Mouse (Mus musculus): ENCODE measurements around the gene Tango2. TPM values are rescaled to one million over a fixed set of nuclear protein-coding genes. Genes with fewer than 3 reads are reported as not detected.

Tango2 gene
- polyA plus RNA-seq (2014; fragmentation: Illumina TruSeq; extraction: RNeasy Lipid Tissue Mini Kit (QIAGEN cat#74804); ENCODE audit: low read depth, low replicate concordance): 11.3 TPM

DNA sequence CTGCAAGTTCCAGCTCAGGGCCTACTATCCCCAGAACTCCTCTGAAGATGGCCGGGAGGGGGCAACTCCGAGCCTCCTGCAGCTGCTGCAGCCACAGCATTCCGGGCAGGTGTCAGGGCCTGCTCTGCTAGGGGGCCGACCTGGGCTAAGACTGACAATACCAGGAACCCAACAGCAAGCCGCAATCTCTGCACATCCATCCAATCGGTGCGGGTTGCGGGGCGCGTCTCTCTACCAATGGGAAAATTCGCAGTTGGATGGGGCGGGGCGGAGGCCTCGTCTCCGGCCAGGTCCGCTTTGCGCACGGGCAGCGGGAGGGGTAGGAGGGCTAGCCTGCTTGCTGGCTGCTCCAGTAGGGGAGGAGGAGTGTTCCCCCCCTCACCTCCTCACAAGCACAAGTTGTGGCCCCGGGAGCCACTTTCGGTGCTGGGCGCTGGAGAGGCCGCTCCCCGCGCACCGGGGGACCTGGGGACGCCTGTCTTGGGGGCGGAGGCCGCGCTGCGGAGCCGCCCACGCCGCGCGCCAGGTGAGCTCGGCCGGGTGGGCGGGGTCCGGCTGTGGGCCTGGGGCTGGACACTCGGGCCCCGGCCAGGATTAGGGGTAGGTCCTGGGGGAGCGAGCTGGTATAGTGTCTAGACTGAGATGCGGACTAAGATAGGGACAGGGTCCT is at the start of gene Tango2, which contains the start of gene Arvcf:
Gene Tango2, minus strand, starts transcription at position 173 of the 670 bp plus-strand sequence.
Gene Arvcf, plus strand, starts transcription at position 252 of the 670 bp plus-strand sequence.

DNA sequence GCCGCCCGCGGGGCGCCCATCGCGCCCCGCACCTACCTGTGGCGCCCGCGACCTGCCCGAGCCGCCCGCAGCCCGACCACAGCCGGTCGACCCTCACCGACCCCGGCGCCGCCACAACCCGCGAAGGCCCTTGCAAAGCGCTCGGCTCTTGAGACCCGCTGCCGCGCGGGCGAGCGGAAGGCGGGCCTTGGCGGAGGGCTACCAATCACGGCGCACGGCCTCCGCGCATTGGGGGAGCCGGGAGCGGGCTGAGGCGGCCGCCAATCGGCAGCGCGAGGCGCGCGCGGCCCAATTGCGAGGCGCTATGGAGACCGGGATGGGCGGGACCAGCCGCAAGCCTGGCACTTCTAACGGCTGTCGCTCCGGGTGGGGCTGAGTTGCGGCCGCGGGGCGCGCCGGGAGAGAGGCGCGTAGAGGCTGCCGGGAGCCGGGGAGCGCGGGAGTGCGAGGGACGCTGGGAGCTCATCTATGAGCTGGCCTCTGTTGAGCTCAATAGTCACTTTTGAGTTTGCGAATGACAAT is 58.8 kb downstream of the Tango2 start, which contains the start of gene Dgcr8:
Gene Dgcr8, minus strand, starts transcription at position 180 of the 522 bp plus-strand sequence.

DNA sequence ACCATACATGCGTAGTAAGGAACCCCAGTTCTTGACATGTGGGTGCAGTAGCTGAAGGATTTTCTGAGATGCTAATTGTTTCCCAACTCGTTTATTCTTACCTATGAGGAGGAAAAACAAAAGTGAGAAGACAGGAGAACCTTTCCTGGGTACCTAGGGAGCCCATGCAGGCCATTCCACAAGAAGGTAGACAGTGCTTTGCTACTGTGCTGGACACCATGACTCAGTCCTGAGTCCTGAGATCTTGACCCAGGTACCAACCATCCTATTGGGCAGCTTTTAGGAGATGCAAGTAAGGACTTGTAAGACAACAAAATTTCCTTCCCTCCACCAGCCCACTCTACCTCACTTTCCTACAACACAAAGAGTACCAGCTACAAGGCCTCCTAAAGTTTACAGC is 89.7 kb downstream of the Tango2 start, which contains the start of gene Gm49776:
Gene Gm49776, minus strand, starts transcription at position 101 of the 400 bp plus-strand sequence.

Other genes starting within 250 kb of the Tango2 start
- gene Rtn4r, start 220.5 kb downstream of the Tango2 start, polyA plus RNA-seq (2014; fragmentation: Illumina TruSeq; extraction: RNeasy Lipid Tissue Mini Kit (QIAGEN cat#74804); ENCODE audit: low read depth, low replicate concordance): not detected
- not detected for gene Ccdc188, start 130.2 kb downstream of the Tango2 start, polyA plus RNA-seq (2014; fragmentation: Illumina TruSeq; extraction: RNeasy Lipid Tissue Mini Kit (QIAGEN cat#74804); ENCODE audit: low read depth, low replicate concordance)
- not detected for gene Zdhhc8, start 113.0 kb downstream of the Tango2 start, polyA plus RNA-seq (2014; fragmentation: Illumina TruSeq; extraction: RNeasy Lipid Tissue Mini Kit (QIAGEN cat#74804); ENCODE audit: low read depth, low replicate concordance)
- gene Trmt2a, start 99.4 kb downstream of the Tango2 start, polyA plus RNA-seq (2014; fragmentation: Illumina TruSeq; extraction: RNeasy Lipid Tissue Mini Kit (QIAGEN cat#74804); ENCODE audit: low read depth, low replicate concordance): 20.5 TPM
- 91.6 TPM for gene Ranbp1, start 99.4 kb downstream of the Tango2 start, polyA plus RNA-seq (2014; fragmentation: Illumina TruSeq; extraction: RNeasy Lipid Tissue Mini Kit (QIAGEN cat#74804); ENCODE audit: low read depth, low replicate concordance)
- not detected for gene Gm49776, start 89.8 kb downstream of the Tango2 start, polyA plus RNA-seq (2014; fragmentation: Illumina TruSeq; extraction: RNeasy Lipid Tissue Mini Kit (QIAGEN cat#74804); ENCODE audit: low read depth, low replicate concordance)
- 32.4 TPM for gene Dgcr8, start 58.9 kb downstream of the Tango2 start, polyA plus RNA-seq (2014; fragmentation: Illumina TruSeq; extraction: RNeasy Lipid Tissue Mini Kit (QIAGEN cat#74804); ENCODE audit: low read depth, low replicate concordance)
- gene Arvcf, start 79 bp upstream of the Tango2 start, polyA plus RNA-seq (2014; fragmentation: Illumina TruSeq; extraction: RNeasy Lipid Tissue Mini Kit (QIAGEN cat#74804); ENCODE audit: low read depth, low replicate concordance): 0.28 TPM
- gene Txnrd2, start 78.3 kb upstream of the Tango2 start, polyA plus RNA-seq (2014; fragmentation: Illumina TruSeq; extraction: RNeasy Lipid Tissue Mini Kit (QIAGEN cat#74804); ENCODE audit: low read depth, low replicate concordance): 0.88 TPM
- gene Comt, start 78.7 kb upstream of the Tango2 start, polyA plus RNA-seq (2014; fragmentation: Illumina TruSeq; extraction: RNeasy Lipid Tissue Mini Kit (QIAGEN cat#74804); ENCODE audit: low read depth, low replicate concordance): 6.7 TPM
- gene Gnb1l, start 150.6 kb upstream of the Tango2 start, polyA plus RNA-seq (2014; fragmentation: Illumina TruSeq; extraction: RNeasy Lipid Tissue Mini Kit (QIAGEN cat#74804); ENCODE audit: low read depth, low replicate concordance): not detected
- not detected for gene Rtl10, start 150.8 kb upstream of the Tango2 start, polyA plus RNA-seq (2014; fragmentation: Illumina TruSeq; extraction: RNeasy Lipid Tissue Mini Kit (QIAGEN cat#74804); ENCODE audit: low read depth, low replicate concordance)
- 0.35 TPM for gene Tbx1, start 242.6 kb upstream of the Tango2 start, polyA plus RNA-seq (2014; fragmentation: Illumina TruSeq; extraction: RNeasy Lipid Tissue Mini Kit (QIAGEN cat#74804); ENCODE audit: low read depth, low replicate concordance)